Mouse (Mus musculus): Measurements from ENCODE around the gene Pld3. TPM values are rescaled to one million over a fixed set of nuclear protein-coding genes. Genes with fewer than 3 reads are reported as not detected.

Pld3 gene
- polyA plus RNA-seq, 1 experiment, result 1,185 TPM

DNA sequence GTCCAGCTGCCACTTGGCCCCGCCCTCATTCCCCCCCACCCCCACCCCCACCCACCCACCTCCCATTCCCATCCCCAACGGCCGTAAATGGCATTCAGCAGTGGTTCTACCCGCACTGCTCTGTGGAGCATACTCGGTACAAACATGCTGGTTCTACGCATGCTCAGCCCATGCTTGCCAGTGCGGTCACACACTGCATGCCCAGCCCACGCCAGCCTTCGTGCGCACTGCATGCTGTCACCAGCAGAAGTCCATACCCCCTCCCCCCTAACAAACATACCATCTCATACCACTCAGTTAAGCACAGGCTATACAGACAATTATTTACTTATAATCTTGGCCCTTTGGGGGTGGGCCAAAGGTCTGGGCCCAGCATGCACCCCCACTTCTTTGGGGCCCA, 21.3 kb downstream of the Pld3 start:
- TF ChIP-seq POLR2A (IDR thresholded peaks at IDR 0.05; ENCODE audit: extremely low read depth, insufficient read depth, low read length) (peak; percentile 23; the same call in 1 of the 2 replicates), CTCF (IDR thresholded peaks at IDR 0.05; ENCODE audit: extremely low read depth, insufficient read depth, low read length) (no peak)
- Histone ChIP-seq H3K4me1 (ENCODE audit: control insufficient read depth, insufficient read depth, low read length) (peaks cover 4% of the 10 kb centered on the region; the same call in 1 of the 2 replicates), H3K27ac (ENCODE audit: insufficient read depth, low read length) (peak overlapping the region; percentile 45; the same call in 1 of the 2 replicates), H3K4me3 (ENCODE audit: insufficient read depth, low read length) (no peak overlapping the region)

DNA sequence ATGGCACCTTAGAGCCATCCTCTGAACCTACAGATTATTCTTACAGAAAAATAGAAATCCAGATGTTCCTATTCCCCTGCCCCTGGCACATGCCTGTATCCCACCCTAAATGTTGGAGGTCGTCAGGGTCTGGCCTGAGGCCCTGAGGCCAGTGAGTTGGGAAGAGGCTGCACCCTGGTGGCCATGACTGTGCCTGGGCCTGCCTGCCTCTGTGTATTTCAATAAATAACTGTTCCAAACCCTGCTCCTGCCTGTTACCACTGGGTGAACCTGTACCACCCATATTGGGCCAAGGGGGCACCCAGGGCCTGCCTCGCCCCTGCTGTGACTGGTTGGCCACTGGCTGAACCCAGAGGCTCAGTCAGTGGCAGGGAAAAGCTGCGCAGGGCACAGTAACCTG, 22.1 kb downstream of the Pld3 start:
- Histone ChIP-seq H3K27ac (ENCODE audit: insufficient read depth, low read length) (no peak overlapping the region), H3K4me1 (ENCODE audit: control insufficient read depth, insufficient read depth, low read length) (peaks cover 4% of the 10 kb centered on the region; the same call in 1 of the 2 replicates), H3K4me3 (ENCODE audit: insufficient read depth, low read length) (no peak overlapping the region)
- TF ChIP-seq CTCF (IDR thresholded peaks at IDR 0.05; ENCODE audit: extremely low read depth, insufficient read depth, low read length) (no peak), POLR2A (IDR thresholded peaks at IDR 0.05; ENCODE audit: extremely low read depth, insufficient read depth, low read length) (no peak)

- H3K4me1 ChIP-seq (ENCODE audit: control insufficient read depth, insufficient read depth, low read length), result 0 out of 2 replicates have a peak, but pooled peaks cover 2% of the 10 kb centered on the region
- H3K4me3 ChIP-seq (ENCODE audit: insufficient read depth, low read length), result no peak overlapping the region
- TF ChIP-seq POLR2A (IDR thresholded peaks at IDR 0.05; ENCODE audit: extremely low read depth, insufficient read depth, low read length) (no peak; the same call in 1 of the 2 replicates), CTCF (IDR thresholded peaks at IDR 0.05; ENCODE audit: extremely low read depth, insufficient read depth, low read length) (no peak)
- H3K27ac ChIP-seq (ENCODE audit: insufficient read depth, low read length), result no peak overlapping the region
These were observed 23.9 kb downstream of the Pld3 start for GRCm38 (mm10) chr7:27529070-27529469.

DNA sequence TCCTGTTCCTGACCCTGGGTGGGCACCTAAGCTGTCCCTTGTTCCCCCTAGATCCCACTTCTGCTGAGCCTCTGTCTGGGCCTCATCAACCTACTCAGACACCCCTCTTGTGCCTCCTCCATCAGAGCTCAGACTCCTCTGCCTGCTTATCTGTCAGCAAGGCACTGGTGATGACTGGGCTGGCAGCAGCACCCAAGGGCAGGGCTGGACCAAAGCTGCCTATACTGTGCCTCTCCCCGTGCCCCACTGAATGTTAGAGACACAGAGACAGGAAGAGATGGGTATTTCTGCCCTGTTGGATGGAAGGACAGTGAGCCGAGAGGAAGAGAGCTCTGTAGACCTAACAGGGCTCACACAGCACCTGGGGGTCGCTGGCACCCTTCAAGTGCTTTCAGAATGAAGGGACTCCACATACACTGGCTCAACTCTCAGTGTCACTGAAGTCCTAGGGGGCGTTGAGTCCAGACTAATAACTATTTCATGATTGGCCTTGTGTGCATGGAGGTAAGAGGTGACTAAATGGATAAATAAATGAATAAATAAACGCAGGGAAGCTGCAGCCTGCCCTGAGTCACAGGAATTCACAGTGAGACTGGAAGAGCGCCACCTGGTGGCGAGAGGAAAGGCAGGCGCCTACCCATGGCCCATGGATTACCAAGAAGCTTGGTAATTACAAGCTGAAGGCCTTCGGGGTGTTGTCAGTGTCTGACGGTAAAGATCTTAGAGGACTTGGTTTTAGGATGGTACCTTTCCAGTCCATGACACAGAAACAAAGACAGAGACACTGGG, 26.8 kb downstream of the Pld3 start:
- peak; percentile 88 for TF ChIP-seq CTCF (IDR thresholded peaks at IDR 0.05; ENCODE audit: extremely low read depth, insufficient read depth, low read length)
- no peak for TF ChIP-seq POLR2A (IDR thresholded peaks at IDR 0.05; ENCODE audit: extremely low read depth, insufficient read depth, low read length)
- Histone ChIP-seq H3K4me3 (ENCODE audit: insufficient read depth, low read length) (no peak overlapping the region), H3K27ac (ENCODE audit: insufficient read depth, low read length) (no peak overlapping the region), H3K4me1 (ENCODE audit: control insufficient read depth, insufficient read depth, low read length) (0 out of 2 replicates have a peak, but pooled peaks cover 1% of the 10 kb centered on the region)

DNA sequence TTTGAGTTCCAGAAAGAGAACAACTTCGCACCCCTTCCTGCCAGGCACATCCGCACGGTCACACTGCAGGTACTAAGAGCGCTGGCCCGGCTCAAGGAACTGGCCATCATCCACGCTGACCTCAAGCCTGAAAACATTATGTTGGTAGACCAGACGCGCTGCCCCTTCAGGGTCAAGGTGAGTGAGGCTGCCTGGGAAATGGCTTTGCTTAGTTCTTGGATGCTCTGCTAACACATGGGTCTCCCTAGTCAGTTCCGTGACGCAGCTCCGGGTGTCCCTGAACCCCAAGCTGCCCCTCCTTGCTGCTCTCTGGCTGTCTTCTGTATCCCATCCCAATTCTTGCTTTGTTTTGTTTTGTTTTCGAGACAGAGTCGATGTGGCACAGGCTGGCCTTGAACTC, 29.2 kb downstream of the Pld3 start:
- Histone ChIP-seq H3K4me3 (ENCODE audit: insufficient read depth, low read length) (no peak overlapping the region), H3K27ac (ENCODE audit: insufficient read depth, low read length) (no peak overlapping the region), H3K4me1 (ENCODE audit: control insufficient read depth, insufficient read depth, low read length) (0 out of 2 replicates have a peak, but pooled peaks cover 1% of the 10 kb centered on the region)
- TF ChIP-seq POLR2A (IDR thresholded peaks at IDR 0.05; ENCODE audit: extremely low read depth, insufficient read depth, low read length) (no peak), CTCF (IDR thresholded peaks at IDR 0.05; ENCODE audit: extremely low read depth, insufficient read depth, low read length) (no peak)

DNA sequence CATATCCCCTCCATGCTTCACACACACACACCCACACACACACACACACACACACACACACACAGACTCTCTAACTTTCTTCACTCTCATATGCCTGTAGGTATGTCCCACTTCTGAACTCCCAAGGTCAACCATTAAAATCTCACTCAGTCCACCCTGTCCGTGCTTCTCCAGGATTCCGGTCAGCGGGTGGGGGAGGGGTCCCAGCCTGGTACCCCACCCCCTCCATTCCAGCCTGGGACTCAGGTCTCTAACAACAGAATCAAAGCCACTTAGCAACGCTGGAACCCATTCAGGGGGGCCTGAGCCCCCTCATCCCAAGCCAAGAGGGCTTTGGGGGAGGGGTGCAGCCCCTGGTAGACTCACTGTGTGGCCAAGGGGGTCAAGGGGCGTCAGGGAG, 30.1 kb downstream of the Pld3 start, which contains the start of gene Hipk4:
Hipk4 (plus strand) TSS at position 301 of the 400 bp plus-strand sequence.
- Histone ChIP-seq H3K4me1 (ENCODE audit: control insufficient read depth, insufficient read depth, low read length) (0 out of 2 replicates have a peak, but pooled peaks cover 1% of the 10 kb centered on the region), H3K4me3 (ENCODE audit: insufficient read depth, low read length) (no peak within 1 kb of the TSS), H3K27ac (ENCODE audit: insufficient read depth, low read length) (no peak within 1 kb of the TSS)
- TF ChIP-seq CTCF (IDR thresholded peaks at IDR 0.05; ENCODE audit: extremely low read depth, insufficient read depth, low read length), result no peak
- no peak for TF ChIP-seq POLR2A (IDR thresholded peaks at IDR 0.05; ENCODE audit: extremely low read depth, insufficient read depth, low read length)

DNA sequence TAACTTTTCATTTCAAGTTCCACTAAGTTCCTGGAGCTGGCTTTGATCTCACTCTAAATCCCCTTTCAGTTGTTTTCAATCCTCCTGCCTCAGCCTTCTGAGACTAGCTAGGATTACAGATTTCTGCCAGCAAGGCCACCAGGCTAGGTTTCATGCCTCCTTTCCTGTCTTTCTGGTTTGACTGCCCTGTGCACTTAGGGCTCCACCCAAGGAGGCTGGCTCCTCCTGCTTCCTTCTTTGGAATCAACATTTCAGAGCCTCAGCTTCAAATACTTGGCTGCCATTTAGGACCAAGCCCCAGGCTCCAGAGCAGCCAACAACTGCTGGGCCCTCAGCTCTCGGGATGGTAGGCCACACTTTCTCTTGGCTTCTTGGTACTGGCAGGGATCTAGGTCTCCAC, 32.4 kb downstream of the Pld3 start:
- TF ChIP-seq POLR2A (IDR thresholded peaks at IDR 0.05; ENCODE audit: extremely low read depth, insufficient read depth, low read length), result no peak
- TF ChIP-seq CTCF (IDR thresholded peaks at IDR 0.05; ENCODE audit: extremely low read depth, insufficient read depth, low read length), result no peak
- H3K27ac ChIP-seq (ENCODE audit: insufficient read depth, low read length), result no peak overlapping the region
- H3K4me3 ChIP-seq (ENCODE audit: insufficient read depth, low read length), result no peak overlapping the region
- 0 out of 2 replicates have a peak, but pooled peaks cover 1% of the 10 kb centered on the region for H3K4me1 ChIP-seq (ENCODE audit: control insufficient read depth, insufficient read depth, low read length)

DNA sequence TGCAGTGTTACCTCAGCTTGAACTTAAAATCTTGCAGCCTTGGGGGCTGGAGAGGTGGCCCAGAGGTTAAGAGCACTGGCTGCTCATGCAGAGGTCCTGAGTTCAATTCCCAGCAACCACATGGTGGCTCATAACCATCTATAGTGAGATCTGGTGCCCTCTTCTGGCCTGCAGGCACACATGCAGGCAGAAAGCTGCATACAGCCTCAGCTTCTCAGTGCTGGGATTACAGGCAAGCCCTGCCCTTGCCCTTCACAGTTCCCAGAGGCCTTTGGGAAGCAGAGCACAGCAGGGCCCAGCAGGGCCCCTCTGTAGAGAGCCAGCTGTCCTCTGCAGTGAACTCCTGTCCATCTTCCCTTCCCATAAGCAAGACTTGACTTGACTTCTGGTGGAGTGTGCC, 32.9 kb downstream of the Pld3 start:
- Histone ChIP-seq H3K27ac (ENCODE audit: insufficient read depth, low read length) (no peak overlapping the region), H3K4me1 (ENCODE audit: control insufficient read depth, insufficient read depth, low read length) (0 out of 2 replicates have a peak, but pooled peaks cover 1% of the 10 kb centered on the region), H3K4me3 (ENCODE audit: insufficient read depth, low read length) (no peak overlapping the region)
- TF ChIP-seq POLR2A (IDR thresholded peaks at IDR 0.05; ENCODE audit: extremely low read depth, insufficient read depth, low read length) (no peak), CTCF (IDR thresholded peaks at IDR 0.05; ENCODE audit: extremely low read depth, insufficient read depth, low read length) (no peak)

DNA sequence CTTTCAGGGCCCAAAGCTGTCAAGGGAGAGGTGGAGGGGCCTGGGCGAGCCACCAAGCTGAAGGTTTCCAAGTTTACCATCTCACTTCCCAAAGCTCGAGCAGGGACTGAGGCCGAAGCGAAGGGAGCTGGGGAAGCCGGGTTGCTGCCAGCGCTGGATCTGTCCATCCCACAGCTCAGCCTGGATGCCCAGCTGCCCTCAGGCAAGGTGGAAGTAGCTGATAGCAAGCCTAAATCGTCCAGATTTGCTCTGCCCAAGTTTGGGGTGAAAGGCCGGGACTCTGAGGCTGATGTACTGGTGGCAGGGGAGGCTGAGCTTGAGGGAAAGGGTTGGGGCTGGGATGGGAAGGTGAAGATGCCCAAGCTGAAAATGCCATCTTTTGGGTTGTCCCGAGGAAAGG, 34.7 kb downstream of the Pld3 start:
- H3K4me3 ChIP-seq (ENCODE audit: insufficient read depth, low read length), result no peak overlapping the region
- H3K4me1 ChIP-seq (ENCODE audit: control insufficient read depth, insufficient read depth, low read length), result 0 out of 2 replicates have a peak, but pooled peaks cover 1% of the 10 kb centered on the region
- no peak overlapping the region for H3K27ac ChIP-seq (ENCODE audit: insufficient read depth, low read length)
- TF ChIP-seq POLR2A (IDR thresholded peaks at IDR 0.05; ENCODE audit: extremely low read depth, insufficient read depth, low read length) (no peak), CTCF (IDR thresholded peaks at IDR 0.05; ENCODE audit: extremely low read depth, insufficient read depth, low read length) (no peak)

- Histone ChIP-seq H3K4me3 (ENCODE audit: insufficient read depth, low read length) (no peak overlapping the region), H3K4me1 (ENCODE audit: control insufficient read depth, insufficient read depth, low read length) (no peaks in the 10 kb centered on the region), H3K27ac (ENCODE audit: insufficient read depth, low read length) (no peak overlapping the region)
- no peak for TF ChIP-seq POLR2A (IDR thresholded peaks at IDR 0.05; ENCODE audit: extremely low read depth, insufficient read depth, low read length)
- no peak for TF ChIP-seq CTCF (IDR thresholded peaks at IDR 0.05; ENCODE audit: extremely low read depth, insufficient read depth, low read length)
These were observed 38.1 kb downstream of the Pld3 start for GRCm38 (mm10) chr7:27514961-27515360.

Measured in cortical plate, adult 2 months (tissue).